Mouse (Mus musculus): ENCODE data around the gene Fam168a.

Gene Fam168a

GRCm38 (mm10) chr7:100862828-100863638 lies 156.6 kb downstream of the Fam168a start, which contains the start of gene Relt:
Gene Relt (minus strand): TSS chr7:100863446.
- in situ Hi-C loops (cut with MboI, MseI) = no loop called here

- in situ Hi-C loops (cut with MboI, MseI) = no loop called here
Measured at GRCm38 (mm10) chr7:100866675-100867074, 160.2 kb downstream of the Fam168a start.

GRCm38 (mm10) chr7:100867561-100867960 lies 161.1 kb downstream of the Fam168a start:
- in situ Hi-C loops (cut with MboI, MseI) = no loop called here

- in situ Hi-C loops (cut with MboI, MseI) = no loop called here
Measured at GRCm38 (mm10) chr7:100868551-100868950, 162.1 kb downstream of the Fam168a start.

- in situ Hi-C loops (cut with MboI, MseI) = no loop called here
Measured at GRCm38 (mm10) chr7:100869877-100870629, 163.6 kb downstream of the Fam168a start.

- in situ Hi-C loops (cut with MboI, MseI) = no loop called here
Measured at GRCm38 (mm10) chr7:100871355-100871754, 164.9 kb downstream of the Fam168a start.

- in situ Hi-C loops (cut with MboI, MseI) = no loop called here
Measured at GRCm38 (mm10) chr7:100871892-100872291, 165.5 kb downstream of the Fam168a start.

- in situ Hi-C loops (cut with MboI, MseI) = no loop called here
Measured at GRCm38 (mm10) chr7:100873197-100873596, 166.8 kb downstream of the Fam168a start.

- in situ Hi-C loops (cut with MboI, MseI) = no loop called here
Measured at GRCm38 (mm10) chr7:100875822-100876221, 169.4 kb downstream of the Fam168a start.

GRCm38 (mm10) chr7:100876293-100876692 lies 169.9 kb downstream of the Fam168a start:
- in situ Hi-C loops (cut with MboI, MseI) = no loop called here

- in situ Hi-C loops (cut with MboI, MseI) = no loop called here
Measured at GRCm38 (mm10) chr7:100876771-100877170, 170.3 kb downstream of the Fam168a start.

- in situ Hi-C loops (cut with MboI, MseI) = no loop called here
Measured at GRCm38 (mm10) chr7:100879595-100879994, 173.2 kb downstream of the Fam168a start.

GRCm38 (mm10) chr7:100881531-100881930 lies 175.1 kb downstream of the Fam168a start:
- in situ Hi-C loops (cut with MboI, MseI) = no loop called here

GRCm38 (mm10) chr7:100881950-100882349 lies 175.5 kb downstream of the Fam168a start:
- in situ Hi-C loops (cut with MboI, MseI) = no loop called here

- in situ Hi-C loops (cut with MboI, MseI) = no loop called here
Measured at GRCm38 (mm10) chr7:100884460-100884859, 178.0 kb downstream of the Fam168a start.

- in situ Hi-C loops (cut with MboI, MseI) = no loop called here
Measured at GRCm38 (mm10) chr7:100886535-100886934, 180.1 kb downstream of the Fam168a start.
